Mouse (Mus musculus): ENCODE data around the gene Rasgrp3.

Gene Rasgrp3

GRCm38 (mm10) chr17:75478836-75479235 lies 43.1 kb downstream of the Rasgrp3 start:
- ChIA-PET POLR2A (no interaction called here), CTCF (no interaction called here)

- CTCF ChIA-PET: no interaction called here
- POLR2A ChIA-PET: no interaction called here
Measured at GRCm38 (mm10) chr17:75479663-75480062, 44.0 kb downstream of the Rasgrp3 start.

- ChIA-PET CTCF (no interaction called here), POLR2A (no interaction called here)
Measured at GRCm38 (mm10) chr17:75480379-75480778, 44.7 kb downstream of the Rasgrp3 start.

GRCm38 (mm10) chr17:75486205-75486604 lies 50.5 kb downstream of the Rasgrp3 start:
- ChIA-PET CTCF (no interaction called here), POLR2A (no interaction called here)

- CTCF ChIA-PET: no interaction called here
- POLR2A ChIA-PET: no interaction called here
Measured at GRCm38 (mm10) chr17:75495213-75495612, 59.5 kb downstream of the Rasgrp3 start.

- POLR2A ChIA-PET: no interaction called here
- CTCF ChIA-PET: no interaction called here
Measured at GRCm38 (mm10) chr17:75498241-75498651, 62.5 kb downstream of the Rasgrp3 start.

- ChIA-PET POLR2A (no interaction called here), CTCF (no interaction called here)
Measured at GRCm38 (mm10) chr17:75503031-75503430, 67.3 kb downstream of the Rasgrp3 start.

GRCm38 (mm10) chr17:75505053-75505452 lies 69.4 kb downstream of the Rasgrp3 start:
- CTCF ChIA-PET: interaction anchor here in 1 of 4 experiments (1.0 kb wide), 1 partner anchor 418 kb away, joined by 3 read pairs; no protein-coding TSS in a partner anchor
- POLR2A ChIA-PET: interaction anchor here in 1 of 4 experiments (0.6 kb wide), 1 partner anchor 1768 kb away, joined by 3 read pairs; no protein-coding TSS in a partner anchor

- POLR2A ChIA-PET: no interaction called here
- CTCF ChIA-PET: interaction anchor here in 1 of 4 experiments (1.0 kb wide), 1 partner anchor 419 kb away, joined by 3 read pairs; no protein-coding TSS in a partner anchor
Measured at GRCm38 (mm10) chr17:75506097-75506675, 70.5 kb downstream of the Rasgrp3 start.

- CTCF ChIA-PET: no interaction called here
- POLR2A ChIA-PET: no interaction called here
Measured at GRCm38 (mm10) chr17:75506708-75507641, 71.3 kb downstream of the Rasgrp3 start.

GRCm38 (mm10) chr17:75509257-75509656 lies 73.6 kb downstream of the Rasgrp3 start:
- ChIA-PET CTCF (no interaction called here), POLR2A (no interaction called here)

- ChIA-PET POLR2A (no interaction called here), CTCF (no interaction called here)
Measured at GRCm38 (mm10) chr17:75516591-75516990, 80.9 kb downstream of the Rasgrp3 start.

GRCm38 (mm10) chr17:75518181-75518901 lies 82.6 kb downstream of the Rasgrp3 start:
- ChIA-PET POLR2A (no interaction called here), CTCF (no interaction called here)

- CTCF ChIA-PET: no interaction called here
- POLR2A ChIA-PET: interaction anchor here in 1 of 4 experiments (0.7 kb wide), 1 partner anchor 31 kb away, joined by 5 read pairs; no protein-coding TSS in a partner anchor
Measured at GRCm38 (mm10) chr17:75519239-75519900, 83.7 kb downstream of the Rasgrp3 start.

- CTCF ChIA-PET: interaction anchor here in 2 of 4 experiments (0.6 to 1.2 kb wide), 2 partner anchors 15 kb away, joined by 3 read pairs; no protein-coding TSS in a partner anchor
- POLR2A ChIA-PET: interaction anchor here in 2 of 4 experiments (0.7 to 1.6 kb wide), 6 partner anchors 13 to 138 kb away, joined by 3 to 5 read pairs (median 3); partner anchors contain the start of gene Fam98a (in 1 of the 2)
Measured at GRCm38 (mm10) chr17:75521236-75521842, 85.6 kb downstream of the Rasgrp3 start.

- ChIA-PET CTCF (no interaction called here), POLR2A (interaction anchor here in 1 of 4 experiments (0.5 to 2.0 kb wide), 3 partner anchors 13 to 405 kb away, joined by 3 to 9 read pairs (median 5); no protein-coding TSS in a partner anchor)
Measured at GRCm38 (mm10) chr17:75522347-75523065, 86.8 kb downstream of the Rasgrp3 start.

- ChIA-PET CTCF (interaction anchor here in 1 of 4 experiments (1.2 kb wide), 1 partner anchor 11 kb away, joined by 3 read pairs; no protein-coding TSS in a partner anchor), POLR2A (interaction anchor here in 1 of 4 experiments (2.0 kb wide), 1 partner anchor 11 kb away, joined by 9 read pairs; no protein-coding TSS in a partner anchor)
Measured at GRCm38 (mm10) chr17:75523812-75524211, 88.1 kb downstream of the Rasgrp3 start.

GRCm38 (mm10) chr17:75526411-75526810 lies 90.7 kb downstream of the Rasgrp3 start:
- ChIA-PET CTCF (no interaction called here), POLR2A (interaction anchor here in 3 of 4 experiments (0.5 to 1.3 kb wide), 6 partner anchors 8 to 679 kb away, joined by 3 to 4 read pairs (median 3); partner anchors contain the start of gene Fam98a (in 2 of the 3))

Data from embryonic stem cell, embryonic (primary cell).